In the genomic region with DNA sequence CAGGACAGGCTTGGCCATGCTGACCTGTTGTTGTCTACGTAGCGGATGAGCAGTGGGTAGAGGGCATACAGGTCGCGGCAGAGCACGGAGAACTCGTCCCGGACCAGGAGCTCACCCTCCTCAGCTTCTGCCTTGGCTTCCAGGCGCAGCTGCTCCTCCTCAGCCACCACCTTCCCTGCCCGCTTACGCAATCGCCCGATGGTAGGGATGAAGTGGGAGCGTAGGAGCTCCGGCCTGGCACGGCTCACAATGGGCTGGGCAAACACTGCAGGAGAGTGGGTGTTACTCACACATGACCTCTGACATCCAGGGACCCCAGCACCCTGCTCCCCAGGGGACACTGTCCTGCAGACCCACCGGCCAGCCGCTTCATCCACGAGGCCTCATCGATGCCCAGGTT, we compare ENCODE assay signal across 11 mouse cellular contexts.
"Had no signal": no experiment of that assay in that cellular context is flagged by ENCODE, and none has a peak within 500 bp of the region (broad histone marks: within the 10 kb centered on the region; RNA-seq: fewer than 3 reads in every experiment).

No protein-coding gene starts in this region.

- H3K4me1 ChIP-seq: neural tube, embryonic 12.5 days had no signal

- H3K36me3 ChIP-seq: limb, embryonic 15.5 days; liver, embryonic 12.5 days; neural tube, embryonic 12.5 days had no signal

- H3K9me3 ChIP-seq: limb, embryonic 15.5 days; liver, embryonic 12.5 days; neural tube, embryonic 12.5 days had no signal

- H3K9ac ChIP-seq: limb, embryonic 15.5 days; liver, embryonic 12.5 days; neural tube, embryonic 12.5 days had no signal

- DNase-seq: kidney, adult 11 months; kidney, adult 9 months; retina, postnatal 1 day; thymus, postnatal 36 days had no signal

- ATAC-seq: hindbrain, postnatal 0 days; liver, embryonic 12.5 days; midbrain, embryonic 16.5 days had no signal

- H3K4me3 ChIP-seq: left cerebral cortex, adult 2 months; limb, embryonic 15.5 days; liver, embryonic 12.5 days; neural tube, embryonic 12.5 days had no signal

- H3K27ac ChIP-seq: hindbrain, postnatal 0 days; kidney, postnatal 0 days; left cerebral cortex, adult 2 months; limb, embryonic 15.5 days; liver, embryonic 12.5 days; neural tube, embryonic 12.5 days had no signal

- H3K4me2 ChIP-seq: limb, embryonic 15.5 days; liver, embryonic 12.5 days; neural tube, embryonic 12.5 days had no signal
